Mouse (Mus musculus) brain, embryonic 14.5 days (tissue): ENCODE measurements at regions not wholly inside any gene's neighbourhood (a gene's known extent, or its start where the extent isn't known, plus 50 kb on each side); places are given as distances from the start of the nearest gene placed in this dataset.

Experiments used
- CTCF ChIP-seq: fragments of 200-500 bp; IDR thresholded peaks from 2 replicates; pipeline ENCODE4 v1.5.1; 2012; ENCODE audit warnings: inconsistent platforms, mild to moderate bottlenecking, moderate library complexity, borderline replicate concordance; ENCODE audit not compliant: insufficient read depth, insufficient read length; ENCODE audit errors: extremely low read depth
- POLR2A ChIP-seq: fragments of 200-500 bp; IDR thresholded peaks from 2 replicates; pipeline ENCODE4 v1.6.1; 2012; ENCODE audit warnings: mild to moderate bottlenecking, inconsistent platforms, borderline replicate concordance; ENCODE audit not compliant: poor library complexity, insufficient read depth, insufficient read length, severe bottlenecking; ENCODE audit errors: extremely low read depth

GRCm38 (mm10) chr8:60071610-60072009 is 431.4 kb downstream of the Gm10283 start:
- TF ChIP-seq CTCF (no peak), POLR2A (no peak)
